Mouse (Mus musculus) layer of hippocampus, adult 2 months (tissue): ENCODE data around the gene Proser2. TPM values are rescaled to one million over a fixed set of nuclear protein-coding genes. Genes with fewer than 3 reads are reported as not detected.
A peak's percentile ranks its signal among the peaks of the same experiment; 100 is the strongest.

Source experiments
- DNase-seq, 2 experiments: peaks; one replicate each; pipeline ENCODE4 v3.0.0; 2022; ENCODE audit warnings: low spot score in 2 of 2
- H3K27ac ChIP-seq: fragments of 200-600 bp; 2 replicates; pipeline ENCODE4 v1.8.1; 2022
- H3K4me3 ChIP-seq: fragments of 200-600 bp; 2 replicates; pipeline ENCODE4 v1.8.1; 2022; ENCODE audit warnings: mild to moderate bottlenecking
- CTCF ChIP-seq: fragments of 200-600 bp; conservative IDR thresholded peaks from 2 replicates; pipeline ENCODE4 v1.8.1; 2022; ENCODE audit warnings: antibody characterized with exemption, mild to moderate bottlenecking, moderate library complexity
- total RNA-seq, 2 experiments: library from RNA; stranded (reverse); gene quantifications; 2 replicates each; pipeline ENCODE4 v1.2.3; 2021

Proser2 gene
- total RNA-seq, 2 experiments from 2014 or later: 2.0 to 2.1 TPM

- Histone ChIP-seq H3K27ac (no peak overlapping the region), H3K4me3 (no peak overlapping the region)
- TF ChIP-seq CTCF: no peak
- no peak for DNase-seq
Measured at GRCm38 (mm10) chr2:6157635-6158034, 27.6 kb upstream of the Proser2 start.

GRCm38 (mm10) chr2:6157208-6157607, 27.2 kb upstream of the Proser2 start:
- no peak overlapping the region for H3K4me3 ChIP-seq
- no peak for TF ChIP-seq CTCF
- no peak for DNase-seq
- no peak overlapping the region for H3K27ac ChIP-seq

GRCm38 (mm10) chr2:6149801-6150200, 19.8 kb upstream of the Proser2 start:
- Histone ChIP-seq H3K4me3 (no peak overlapping the region), H3K27ac (no peak overlapping the region)
- no peak for TF ChIP-seq CTCF
- DNase-seq: no peak

GRCm38 (mm10) chr2:6146901-6147300, 16.9 kb upstream of the Proser2 start:
- TF ChIP-seq CTCF: no peak
- Histone ChIP-seq H3K27ac (no peak overlapping the region), H3K4me3 (no peak overlapping the region)
- DNase-seq: no peak

GRCm38 (mm10) chr2:6146257-6146656, 16.2 kb upstream of the Proser2 start:
- DNase-seq: no peak
- Histone ChIP-seq H3K27ac (no peak overlapping the region), H3K4me3 (no peak overlapping the region)
- TF ChIP-seq CTCF: no peak

- Histone ChIP-seq H3K27ac (no peak overlapping the region), H3K4me3 (no peak overlapping the region)
- no peak for TF ChIP-seq CTCF
- DNase-seq: no peak
Measured at GRCm38 (mm10) chr2:6145611-6146010, 15.6 kb upstream of the Proser2 start.

GRCm38 (mm10) chr2:6142915-6143654, 13.1 kb upstream of the Proser2 start:
- no peak for TF ChIP-seq CTCF

GRCm38 (mm10) chr2:6140572-6141161, 10.7 kb upstream of the Proser2 start:
- Histone ChIP-seq H3K4me3 (no peak overlapping the region), H3K27ac (no peak overlapping the region)
- DNase-seq: no peak
- no peak for TF ChIP-seq CTCF

More at GRCm38 (mm10) chr2:6142915-6143654, 13.1 kb upstream of the Proser2 start:
- Histone ChIP-seq H3K27ac (no peak overlapping the region), H3K4me3 (no peak overlapping the region)
- no peak for DNase-seq

GRCm38 (mm10) chr2:6133871-6134270, 3.9 kb upstream of the Proser2 start:
- TF ChIP-seq CTCF: no peak
- H3K27ac ChIP-seq: no peak overlapping the region
- DNase-seq: no peak

GRCm38 (mm10) chr2:6128881-6129280, 1.1 kb downstream of the Proser2 start:
- no peak for DNase-seq
- TF ChIP-seq CTCF: no peak
- peak overlapping the region; percentile 69; the same call in 1 of the 2 replicates for H3K4me3 ChIP-seq

More at GRCm38 (mm10) chr2:6133871-6134270, 3.9 kb upstream of the Proser2 start:
- H3K4me3 ChIP-seq: no peak overlapping the region

GRCm38 (mm10) chr2:6128136-6128805, 1.7 kb downstream of the Proser2 start:
- TF ChIP-seq CTCF: no peak
- H3K4me3 ChIP-seq: peak overlapping the region; percentile 3; the same call in 1 of the 2 replicates
- no peak for DNase-seq
- no peak overlapping the region for H3K27ac ChIP-seq

More at GRCm38 (mm10) chr2:6128881-6129280, 1.1 kb downstream of the Proser2 start:
- peak overlapping the region; percentile 49; the same call in 1 of the 2 replicates for H3K27ac ChIP-seq

- no peak for DNase-seq
- H3K4me3 ChIP-seq: no peak overlapping the region
- H3K27ac ChIP-seq: no peak overlapping the region
- no peak for TF ChIP-seq CTCF
Measured at GRCm38 (mm10) chr2:6123046-6123445, 7.0 kb downstream of the Proser2 start.

- no peak for DNase-seq
- no peak for TF ChIP-seq CTCF
Measured at GRCm38 (mm10) chr2:6121091-6121490, 8.9 kb downstream of the Proser2 start.

More at GRCm38 (mm10) chr2:6121091-6121490, 8.9 kb downstream of the Proser2 start:
- no peak overlapping the region for H3K4me3 ChIP-seq
- no peak overlapping the region for H3K27ac ChIP-seq
